Comparison of ENCODE assay signal across 10 mouse cellular contexts in genomic region chr7:127014993-127015392, GRCm38 (mm10). TPM values are rescaled to one million over a fixed set of nuclear protein-coding genes. Genes with fewer than 3 reads are reported as not detected.
DNase-seq lines count a peak whose midpoint lies in the region; ATAC-seq and TF ChIP-seq lines count a peak whose summit lies in the region.
"Had no signal": no experiment of that assay in that cellular context is flagged by ENCODE, and none has a peak within 500 bp of the region (broad histone marks: within the 10 kb centered on the region; RNA-seq: fewer than 3 reads in every experiment).

No protein-coding gene starts in this region.

- ATAC-seq in erythroblast, adult 5-6 weeks (replicated peaks; ENCODE audit: low FRiP score, poor library complexity, severe bottlenecking), result no peak
- ATAC-seq in kidney, postnatal 0 days (replicated peaks; ENCODE audit: low FRiP score, low read depth), result no peak
- no peak for ATAC-seq in embryonic facial prominence, embryonic 12.5 days (ENCODE audit: insufficient number of reproducible peaks, insufficient read depth, low FRiP score, low TSS enrichment)
- no peak for ATAC-seq in liver, embryonic 15.5 days (ENCODE audit: insufficient read depth)

- no peak for DNase-seq in kidney, postnatal 0 days (ENCODE audit: low spot score)
- no peak for DNase-seq in kidney, adult 11 months
- no peak for DNase-seq in yolk sac, embryonic 10.5 days (ENCODE audit: low spot score)
- no peak for DNase-seq in ovary, postnatal 10 days (ENCODE audit: low spot score)

- H3K4me3 ChIP-seq in erythroblast, embryonic 14.5 days (replicated peaks), result peak overlapping the region; percentile 81
- no peak overlapping the region for H3K4me3 ChIP-seq in kidney, postnatal 0 days (replicated peaks; ENCODE audit: low read depth, low read length)
- no peak overlapping the region for H3K4me3 ChIP-seq in embryonic facial prominence, embryonic 12.5 days
- H3K4me3 ChIP-seq in liver, embryonic 15.5 days (replicated peaks), result peak overlapping the region; percentile 78; the same call in 1 of the 2 replicates

- H3K4me2 ChIP-seq in kidney, postnatal 0 days (ENCODE audit: low read length), result no peak overlapping the region
- peak overlapping the region; percentile 97 for H3K4me2 ChIP-seq in embryonic facial prominence, embryonic 12.5 days (replicated peaks)
- peak overlapping the region; percentile 96 for H3K4me2 ChIP-seq in liver, embryonic 15.5 days

- no peaks in the 10 kb centered on the region for H3K9me3 ChIP-seq in erythroblast, embryonic 14.5 days (ENCODE audit: control insufficient read depth, low read length)
- H3K9me3 ChIP-seq in kidney, postnatal 0 days (replicated peaks; ENCODE audit: low read length), result no peaks in the 10 kb centered on the region
- H3K9me3 ChIP-seq in embryonic facial prominence, embryonic 12.5 days, result no peaks in the 10 kb centered on the region
- H3K9me3 ChIP-seq in liver, embryonic 15.5 days (replicated peaks), result no peaks in the 10 kb centered on the region

- no peak for TF ChIP-seq CTCF in kidney, postnatal 0 days (IDR thresholded peaks at IDR 0.05; ENCODE audit: low read depth)

- H3K4me1 ChIP-seq in erythroblast, embryonic 14.5 days (ENCODE audit: control insufficient read depth), result peaks cover 67% of the 10 kb centered on the region
- peaks cover 26% of the 10 kb centered on the region; the same call in 1 of the 2 replicates for H3K4me1 ChIP-seq in kidney, postnatal 0 days (replicated peaks; ENCODE audit: insufficient read depth, low read length)
- H3K4me1 ChIP-seq in embryonic facial prominence, embryonic 12.5 days, result peaks cover 49% of the 10 kb centered on the region
- peaks cover 63% of the 10 kb centered on the region for H3K4me1 ChIP-seq in liver, embryonic 15.5 days (replicated peaks)

- H3K27ac ChIP-seq in kidney, postnatal 0 days, result peak overlapping the region; percentile 6; the same call in 1 of the 2 replicates
- H3K27ac ChIP-seq in embryonic facial prominence, embryonic 12.5 days, result no peak overlapping the region; the same call in 1 of the 2 replicates
- peak overlapping the region; percentile 95; the same call in 1 of the 2 replicates for H3K27ac ChIP-seq in liver, embryonic 15.5 days (replicated peaks)

- 93% methylated on average over 12 of the region's 12 CpGs for WGBS in kidney, postnatal 0 days
- WGBS in embryonic facial prominence, embryonic 12.5 days, result 93% methylated on average over 12 of the region's 12 CpGs
- WGBS in liver, embryonic 15.5 days (ENCODE audit: insufficient replicate concordance), result 87% methylated on average over 12 of the region's 12 CpGs

- peaks cover 45% of the 10 kb centered on the region for H3K36me3 ChIP-seq in erythroblast, embryonic 14.5 days (ENCODE audit: control insufficient read depth)
- H3K36me3 ChIP-seq in kidney, postnatal 0 days (ENCODE audit: insufficient read depth, low read length), result 0 out of 2 replicates have a peak, but pooled peaks cover 4% of the 10 kb centered on the region
- peaks cover 36% of the 10 kb centered on the region for H3K36me3 ChIP-seq in embryonic facial prominence, embryonic 12.5 days
- peaks cover 16% of the 10 kb centered on the region for H3K36me3 ChIP-seq in liver, embryonic 15.5 days (replicated peaks)

- H3K9ac ChIP-seq in kidney, postnatal 0 days (ENCODE audit: low read depth, low read length), result no peak overlapping the region
- H3K9ac ChIP-seq in embryonic facial prominence, embryonic 12.5 days, result no peak overlapping the region
- no peak overlapping the region for H3K9ac ChIP-seq in liver, embryonic 15.5 days

- no peaks in the 10 kb centered on the region for H3K27me3 ChIP-seq in erythroblast, embryonic 14.5 days (ENCODE audit: control insufficient read depth)
- H3K27me3 ChIP-seq in kidney, postnatal 0 days (ENCODE audit: insufficient read depth, low read length), result no peaks in the 10 kb centered on the region
- no peaks in the 10 kb centered on the region for H3K27me3 ChIP-seq in embryonic facial prominence, embryonic 12.5 days
- no peaks in the 10 kb centered on the region for H3K27me3 ChIP-seq in liver, embryonic 15.5 days

RNA-seq across cellular contexts. Expression of gene Mvp, which starts 0.6 kb away (rescaled TPM):
- polyA plus RNA-seq in erythroblast, embryonic 14.5 days (2012), result 0.87 and 1.2 TPM in 2 replicates
- total RNA-seq in erythroblast, adult 5-6 weeks (2015; ENCODE audit: low replicate concordance), result 1.5 and 1.9 TPM in 2 replicates
- total RNA-seq in erythroblast, adult 5-6 weeks (2017; ENCODE audit: low replicate concordance), result 5.5 and 7.7 TPM in 2 replicates
- polyA plus RNA-seq in kidney, postnatal 0 days (2015; fragmentation: Nextera tagmentation; extraction: Ambion mirVana), result 27.5 and 28.9 TPM in 2 replicates
- 5.6 and 7.1 TPM in 2 replicates for polyA plus RNA-seq in embryonic facial prominence, embryonic 12.5 days (2016; fragmentation: Nextera tagmentation; extraction: Ambion mirVana)
- polyA plus RNA-seq in liver, embryonic 15.5 days (2015; fragmentation: Nextera tagmentation; extraction: Ambion mirVana), result 9.2 TPM in 2 replicates

RNA-seq across cellular contexts. Expression of gene Pagr1b, which starts 1.3 kb away (rescaled TPM):
- polyA plus RNA-seq in erythroblast, embryonic 14.5 days (2012), result not detected in 2 replicates
- total RNA-seq in erythroblast, adult 5-6 weeks (2015; ENCODE audit: low replicate concordance), result not detected in 2 replicates
- total RNA-seq in erythroblast, adult 5-6 weeks (2017; ENCODE audit: low replicate concordance), result not detected in 2 replicates
- 0.21 and 0.65 TPM in 2 replicates for polyA plus RNA-seq in kidney, postnatal 0 days (2015; fragmentation: Nextera tagmentation; extraction: Ambion mirVana)
- polyA plus RNA-seq in embryonic facial prominence, embryonic 12.5 days (2016; fragmentation: Nextera tagmentation; extraction: Ambion mirVana), result 0.37 TPM in 1 of 2 replicates, not detected in the other
- not detected in 2 replicates for polyA plus RNA-seq in liver, embryonic 15.5 days (2015; fragmentation: Nextera tagmentation; extraction: Ambion mirVana)
- total RNA-seq: gastrocnemius, postnatal 25 days had no signal

RNA-seq across cellular contexts. Expression of gene Pagr1a, which starts 2.2 kb away (rescaled TPM):
- 8.2 and 13.3 TPM in 2 replicates for polyA plus RNA-seq in erythroblast, embryonic 14.5 days (2012)
- 13.4 and 18.8 TPM in 2 replicates for total RNA-seq in erythroblast, adult 5-6 weeks (2015; ENCODE audit: low replicate concordance)
- total RNA-seq in erythroblast, adult 5-6 weeks (2017; ENCODE audit: low replicate concordance), result 7.0 and 7.1 TPM in 2 replicates
- 19.4 and 25.0 TPM in 2 replicates for polyA plus RNA-seq in kidney, postnatal 0 days (2015; fragmentation: Nextera tagmentation; extraction: Ambion mirVana)
- polyA plus RNA-seq in embryonic facial prominence, embryonic 12.5 days (2016; fragmentation: Nextera tagmentation; extraction: Ambion mirVana), result 51.4 and 76.7 TPM in 2 replicates
- polyA plus RNA-seq in liver, embryonic 15.5 days (2015; fragmentation: Nextera tagmentation; extraction: Ambion mirVana), result 32.8 and 39.1 TPM in 2 replicates

RNA-seq across cellular contexts. Expression of gene Gm42742, which starts 5.9 kb away (rescaled TPM):
- polyA plus RNA-seq in erythroblast, embryonic 14.5 days (2012), result 15.4 and 20.8 TPM in 2 replicates
- 1.7 and 1.9 TPM in 2 replicates for total RNA-seq in erythroblast, adult 5-6 weeks (2015; ENCODE audit: low replicate concordance)
- 8.1 and 9.1 TPM in 2 replicates for total RNA-seq in erythroblast, adult 5-6 weeks (2017; ENCODE audit: low replicate concordance)
- polyA plus RNA-seq in kidney, postnatal 0 days (2015; fragmentation: Nextera tagmentation; extraction: Ambion mirVana), result 44.2 and 53.8 TPM in 2 replicates
- polyA plus RNA-seq in embryonic facial prominence, embryonic 12.5 days (2016; fragmentation: Nextera tagmentation; extraction: Ambion mirVana), result 59.3 and 77.8 TPM in 2 replicates
- 3.6 and 4.0 TPM in 2 replicates for polyA plus RNA-seq in liver, embryonic 15.5 days (2015; fragmentation: Nextera tagmentation; extraction: Ambion mirVana)

RNA-seq across cellular contexts. Expression of gene Prrt2, which starts 6.0 kb away (rescaled TPM):
- polyA plus RNA-seq in erythroblast, embryonic 14.5 days (2012), result 0.04 and 0.17 TPM in 2 replicates
- total RNA-seq in erythroblast, adult 5-6 weeks (2015; ENCODE audit: low replicate concordance), result not detected in 2 replicates
- total RNA-seq in erythroblast, adult 5-6 weeks (2017; ENCODE audit: low replicate concordance), result 1.5 TPM in 1 of 2 replicates, not detected in the other
- 2.5 and 2.7 TPM in 2 replicates for polyA plus RNA-seq in kidney, postnatal 0 days (2015; fragmentation: Nextera tagmentation; extraction: Ambion mirVana)
- polyA plus RNA-seq in embryonic facial prominence, embryonic 12.5 days (2016; fragmentation: Nextera tagmentation; extraction: Ambion mirVana), result 8.9 and 9.6 TPM in 2 replicates
- 0.13 and 0.56 TPM in 2 replicates for polyA plus RNA-seq in liver, embryonic 15.5 days (2015; fragmentation: Nextera tagmentation; extraction: Ambion mirVana)
- total RNA-seq: monocyte, adult 5-6 weeks had no signal

Comparison
In these comparisons a context has a peak if more than half of its experiments do, and no peak if none do; other contexts are left out.
1. H3K4me3 ChIP-seq: peak in erythroblast, embryonic 14.5 days (single experiment) and liver, embryonic 15.5 days (single experiment); none in kidney, postnatal 0 days (single experiment) and embryonic facial prominence, embryonic 12.5 days (single experiment).